22 mouse cellular contexts compared by ENCODE assay signal in genomic region chrX:9179011-9179410, GRCm38 (mm10).
"Had no signal": no experiment of that assay in that cellular context is flagged by ENCODE, and none has a peak within 500 bp of the region (broad histone marks: within the 10 kb centered on the region; RNA-seq: fewer than 3 reads in every experiment).

No protein-coding gene starts in this region.

- DNase-seq: kidney, adult 8-10 months; kidney, postnatal 10 days; kidney, postnatal 36 days; layer of hippocampus, postnatal 36 days; liver; lung, adult 18-20 months; lung, postnatal 10 days; lung, postnatal 36 days; midbrain, embryonic 14.5 days; right cerebral cortex, postnatal 25 days; thymus, adult 2 months; thymus, postnatal 14 days; thymus, postnatal 4 days had no signal

- H3K27me3 ChIP-seq: kidney, embryonic 15.5 days; limb, embryonic 13.5 days; liver, embryonic 12.5 days; liver, embryonic 15.5 days; lung, embryonic 15.5 days; megakaryocyte, embryonic 14.5 days; neural tube, embryonic 13.5 days had no signal

- H3K4me1 ChIP-seq: kidney, embryonic 15.5 days; limb, embryonic 10.5 days; limb, embryonic 13.5 days; liver, embryonic 12.5 days; liver, embryonic 15.5 days; lung, embryonic 15.5 days; megakaryocyte, embryonic 14.5 days; midbrain, embryonic 10.5 days; neural tube, embryonic 13.5 days had no signal

- H3K4me3 ChIP-seq: kidney, embryonic 15.5 days; limb, embryonic 10.5 days; limb, embryonic 13.5 days; liver, embryonic 12.5 days; liver, embryonic 15.5 days; lung, embryonic 15.5 days; megakaryocyte, embryonic 14.5 days; midbrain, embryonic 10.5 days; neural tube, embryonic 13.5 days had no signal

- H3K9ac ChIP-seq: kidney, embryonic 15.5 days; limb, embryonic 13.5 days; liver, embryonic 12.5 days; liver, embryonic 15.5 days; lung, embryonic 15.5 days; neural tube, embryonic 13.5 days had no signal

- ATAC-seq: liver, embryonic 12.5 days had no signal

- H3K27ac ChIP-seq: kidney, embryonic 15.5 days; limb, embryonic 10.5 days; limb, embryonic 13.5 days; liver, embryonic 12.5 days; liver, embryonic 15.5 days; lung, embryonic 15.5 days; midbrain, embryonic 10.5 days; neural tube, embryonic 13.5 days had no signal

- H3K9me3 ChIP-seq: kidney, embryonic 15.5 days; limb, embryonic 10.5 days; limb, embryonic 13.5 days; liver, embryonic 12.5 days; liver, embryonic 15.5 days; lung, embryonic 15.5 days; megakaryocyte, embryonic 14.5 days; midbrain, embryonic 10.5 days; neural tube, embryonic 13.5 days had no signal

- H3K36me3 ChIP-seq: kidney, embryonic 15.5 days; limb, embryonic 10.5 days; limb, embryonic 13.5 days; liver, embryonic 12.5 days; liver, embryonic 15.5 days; lung, embryonic 15.5 days; midbrain, embryonic 10.5 days; neural tube, embryonic 13.5 days had no signal

- H3K4me2 ChIP-seq: kidney, embryonic 15.5 days; limb, embryonic 13.5 days; liver, embryonic 12.5 days; liver, embryonic 15.5 days; lung, embryonic 15.5 days; neural tube, embryonic 13.5 days had no signal
